Mouse (Mus musculus) MEL (cell line): ENCODE results near the gene Snd1. TPM values are rescaled to one million over a fixed set of nuclear protein-coding genes. Genes with fewer than 3 reads are reported as not detected.

Experiments
- DNase-seq: peaks from one replicate; pipeline ENCODE4 v3.0.0; 2011; ENCODE audit warnings: low read depth, low spot score
- H3K27ac ChIP-seq: 2 replicates; pipeline ENCODE4 v1.5.1; 2012; ENCODE audit warnings: low read depth, mild to moderate bottlenecking, control low read depth, low read length, moderate library complexity; ENCODE audit not compliant: control insufficient read depth
- H3K27me3 ChIP-seq, 2 experiments: fragments of 150-350 bp in 1 of 2; sonication (generic) in 1 of 2; 2 replicates each; pipeline ENCODE4 v1.6.1; 2012; ENCODE audit warnings: low read length in 2 of 2, mild to moderate bottlenecking in 2 of 2, improper control_type of control experiment in 1 of 2, moderate library complexity in 1 of 2; ENCODE audit not compliant: insufficient read depth in 2 of 2, control insufficient read depth in 1 of 2
- H3K36me3 ChIP-seq, 2 experiments: 2 replicates each; pipeline ENCODE4 v1.6.1; 2012 to 2014; ENCODE audit warnings: low read length in 2 of 2, improper control_type of control experiment in 1 of 2, inconsistent platforms in 1 of 2, mild to moderate bottlenecking in 1 of 2; ENCODE audit not compliant: insufficient read depth in 2 of 2, control insufficient read depth in 1 of 2
- H3K4me1 ChIP-seq, 2 experiments: fragments of 150-350 bp in 1 of 2; sonication (generic) in 1 of 2; 2 replicates each; pipeline ENCODE4 v1.6.1; 2012; ENCODE audit warnings: low read length in 2 of 2, improper control_type of control experiment in 1 of 2, mild to moderate bottlenecking in 1 of 2; ENCODE audit not compliant: insufficient read depth in 2 of 2, control insufficient read depth in 1 of 2
- H3K4me3 ChIP-seq, 2 experiments: fragments of 150-350 bp in 1 of 2; sonication (generic) in 1 of 2; 2 replicates each; pipeline ENCODE4 v1.5.1; 2012; ENCODE audit warnings: low read depth in 2 of 2, low read length in 2 of 2, mild to moderate bottlenecking in 2 of 2, moderate library complexity in 2 of 2, control low read depth in 1 of 2, improper control_type of control experiment in 1 of 2; ENCODE audit not compliant: control insufficient read depth in 1 of 2, insufficient read depth in 1 of 2
- H3K79me2 ChIP-seq: 2 replicates; pipeline ENCODE4 v1.6.1; 2012; ENCODE audit warnings: mild to moderate bottlenecking, low read length, moderate library complexity; ENCODE audit not compliant: control insufficient read depth, poor library complexity, insufficient read depth
- H3K9ac ChIP-seq: 2 replicates; pipeline ENCODE4 v1.6.1; 2012; ENCODE audit warnings: low read depth, mild to moderate bottlenecking, control low read depth, low read length, moderate library complexity; ENCODE audit not compliant: control insufficient read depth, poor library complexity, severe bottlenecking
- H3K9me3 ChIP-seq: fragments of 150-350 bp; sonication (generic); replicated peaks from 2 replicates; pipeline ENCODE4 v1.6.1; 2012; ENCODE audit warnings: mild to moderate bottlenecking, low read length, improper control_type of control experiment, moderate library complexity; ENCODE audit not compliant: insufficient read depth
- HCFC1 ChIP-seq: IDR thresholded peaks from 2 replicates; pipeline ENCODE4 v1.6.1; 2012; ENCODE audit warnings: low read depth, mild to moderate bottlenecking, inconsistent platforms, low read length, improper control_type of control experiment, moderate library complexity
- MAFK ChIP-seq: IDR thresholded peaks from 2 replicates; pipeline ENCODE4 v1.6.1; 2011; ENCODE audit warnings: low read depth, mild to moderate bottlenecking, low read length, improper control_type of control experiment, borderline replicate concordance
- MYB ChIP-seq: IDR thresholded peaks from 2 replicates; pipeline ENCODE4 v1.6.1; 2011; ENCODE audit warnings: mild to moderate bottlenecking, low read depth, low read length, improper control_type of control experiment
- NELFE ChIP-seq: IDR thresholded peaks from 2 replicates; pipeline ENCODE4 v1.6.1; 2011; ENCODE audit warnings: low read depth, low read length, improper control_type of control experiment
- POLR2A ChIP-seq, 2 experiments: IDR thresholded peaks; 2 replicates each; pipeline ENCODE4 v1.6.1; 2011 to 2012; ENCODE audit warnings: low read length in 2 of 2, mild to moderate bottlenecking in 2 of 2, control low read depth in 1 of 2, improper control_type of control experiment in 1 of 2, low read depth in 1 of 2, moderate library complexity in 1 of 2; ENCODE audit not compliant: control insufficient read depth in 1 of 2, insufficient read depth in 1 of 2, poor library complexity in 1 of 2
- POLR2AphosphoS5 ChIP-seq: IDR thresholded peaks from 2 replicates; pipeline ENCODE4 v1.6.1; 2012; ENCODE audit warnings: low read depth, borderline replicate concordance, mild to moderate bottlenecking, inconsistent platforms, low read length, moderate library complexity, mixed read lengths
- RAD21 ChIP-seq: IDR thresholded peaks from 2 replicates; pipeline ENCODE4 v1.6.1; 2011; ENCODE audit warnings: mild to moderate bottlenecking, low read depth, low read length, improper control_type of control experiment
- TBP ChIP-seq: IDR thresholded peaks from 2 replicates; pipeline ENCODE4 v1.8.0; 2011; ENCODE audit warnings: low read depth, low read length, improper control_type of control experiment
- USF2 ChIP-seq, 2 experiments: IDR thresholded peaks; 2 replicates each; pipeline ENCODE4 v1.6.1; 2011 to 2012; ENCODE audit warnings: improper control_type of control experiment in 2 of 2, low read length in 2 of 2, borderline replicate concordance in 1 of 2, inconsistent platforms in 1 of 2, low read depth in 1 of 2, mild to moderate bottlenecking in 1 of 2; ENCODE audit not compliant: insufficient read depth in 1 of 2
- polyA plus RNA-seq, 2 experiments: library from polyadenylated mRNA; stranded (reverse) in 1 of 2; unstranded in 1 of 2; fragments of >175 nt in 1 of 2; fragments of >200 nt in 1 of 2; gene quantifications; 2 replicates each; pipeline versions ENCODE4 v1.2.1 to v1.2.4; 2012; ENCODE audit warnings: low replicate concordance in 2 of 2, low read depth in 1 of 2; ENCODE audit not compliant: insufficient read length in 2 of 2, insufficient read depth in 1 of 2, missing spikeins in 1 of 2
- total RNA-seq: library from RNA; depleted of rRNA; stranded (reverse); fragments of 300-350 nt; gene quantifications from 2 replicates; pipeline ENCODE4 v1.2.3, GENCODE M21; 2012

Snd1 gene
- total and polyA plus RNA-seq, 3 experiments: 192 to 280 TPM; not detected in 1

GRCm38 (mm10) chr6:28876492-28876891 is 401.6 kb downstream of the Snd1 start:
- no peak overlapping the region for H3K27ac ChIP-seq
- peaks cover 1 to 2% of the 10 kb centered on the region in 2 experiments; a peak in 3 of 4 replicates for H3K4me1 ChIP-seq
- no peaks in the 10 kb centered on the region for H3K9me3 ChIP-seq
- H3K4me3 ChIP-seq: no peak overlapping the region
- no peaks in the 10 kb centered on the region for H3K79me2 ChIP-seq
- DNase-seq: no peak
- no peak overlapping the region for H3K9ac ChIP-seq
- H3K27me3 ChIP-seq: no peaks in the 10 kb centered on the region
- H3K36me3 ChIP-seq: peaks cover 0 to 2% of the 10 kb centered on the region in 2 experiments
- TF ChIP-seq HCFC1 (no peak), MYB (no peak)

DNA sequence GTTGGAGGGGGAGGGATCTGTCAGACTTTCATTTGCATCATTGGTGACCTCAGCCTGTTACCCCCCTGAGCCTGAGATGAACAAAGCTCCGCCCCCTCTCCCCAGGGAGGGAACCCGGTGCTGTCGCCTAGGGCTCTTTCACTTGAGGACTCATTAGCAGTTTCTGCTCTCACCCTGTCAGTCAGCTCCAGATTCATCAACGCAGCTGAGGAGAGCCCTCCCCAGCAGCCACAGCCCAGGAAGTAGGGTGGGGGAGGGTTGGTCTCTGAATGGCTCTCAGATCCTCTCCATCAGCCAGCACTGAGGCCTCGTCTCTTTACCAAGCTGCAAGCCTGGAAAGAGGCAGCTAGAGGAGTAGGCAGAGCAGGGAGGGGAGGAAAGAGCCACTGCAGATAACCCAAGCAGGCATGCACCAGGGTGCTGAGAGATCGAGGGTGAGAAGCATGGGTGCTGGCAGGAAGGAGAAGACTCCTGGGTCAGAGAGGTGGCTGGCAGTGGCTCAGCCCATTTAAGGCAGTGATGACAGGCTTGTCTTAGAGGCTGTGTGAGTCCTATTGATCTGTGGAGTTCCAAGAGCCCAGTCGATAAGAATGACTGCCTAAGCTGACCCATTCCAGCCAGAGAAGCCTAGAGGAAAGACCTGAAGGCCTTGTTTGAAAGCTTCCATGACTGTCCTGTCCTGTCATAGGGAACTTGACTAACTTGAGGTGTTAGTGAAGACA is 403.2 kb downstream of the Snd1 start:
- Histone ChIP-seq H3K27ac (no peak overlapping the region), H3K9me3 (no peaks in the 10 kb centered on the region), H3K4me1 (no peaks in the 10 kb centered on the region), H3K9ac (no peak overlapping the region), H3K27me3 (no peaks in the 10 kb centered on the region), H3K4me3 (no peak overlapping the region), H3K79me2 (no peaks in the 10 kb centered on the region), H3K36me3 (peaks cover 0 to 2% of the 10 kb centered on the region in 2 experiments; a peak in 2 of 4 replicates)
- no peak for TF ChIP-seq NELFE
- no peak for DNase-seq

DNA sequence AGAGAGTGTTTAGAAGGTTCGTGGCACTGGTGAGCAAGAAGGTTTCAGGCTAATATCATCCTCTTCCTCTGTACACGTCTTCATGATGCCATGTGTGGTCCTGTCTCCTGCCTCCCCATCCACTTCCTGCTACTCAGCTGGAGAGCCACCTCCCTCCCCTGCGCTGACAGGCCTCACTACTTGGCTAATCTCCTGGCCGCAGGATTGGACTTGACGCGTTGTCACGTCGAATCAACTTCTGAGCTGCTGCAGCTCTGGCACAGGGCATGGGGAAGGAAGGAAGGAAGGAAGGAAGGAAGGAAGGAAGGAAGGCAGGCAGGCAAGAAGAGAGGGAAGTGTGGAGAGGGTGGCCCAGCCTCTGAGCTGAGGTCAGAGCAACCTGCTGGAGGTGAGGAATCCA is 404.4 kb downstream of the Snd1 start:
- no peak for DNase-seq
- no peaks in the 10 kb centered on the region for H3K9me3 ChIP-seq
- no peak overlapping the region for H3K27ac ChIP-seq
- no peaks in the 10 kb centered on the region for H3K4me1 ChIP-seq
- H3K9ac ChIP-seq: no peak overlapping the region
- TF ChIP-seq RAD21 (no peak), POLR2A (IDR thresholded peaks at IDR 0.05; ENCODE audit: control insufficient read depth in 1 of 2, insufficient read depth in 1 of 2, low read depth in 1 of 2, low read length in 2 of 2, poor library complexity in 1 of 2) (no peak), USF2 (IDR thresholded peaks at IDR 0.05; ENCODE audit: borderline replicate concordance in 1 of 2, insufficient read depth in 1 of 2, low read depth in 1 of 2, low read length in 2 of 2) (no peak), TBP (no peak), POLR2AphosphoS5 (no peak), MAFK (no peak)
- H3K36me3 ChIP-seq: peaks cover 0 to 2% of the 10 kb centered on the region in 2 experiments; a peak in 1 of 4 replicates
- no peaks in the 10 kb centered on the region for H3K79me2 ChIP-seq
- H3K4me3 ChIP-seq: no peak overlapping the region
- no peaks in the 10 kb centered on the region for H3K27me3 ChIP-seq
